Mouse (Mus musculus): Measurements from ENCODE around the gene Kcnk1. TPM values are rescaled to one million over a fixed set of nuclear protein-coding genes. Genes with fewer than 3 reads are reported as not detected.
A peak's percentile ranks its signal among the peaks of the same experiment; 100 is the strongest.

Gene Kcnk1
- polyA plus RNA-seq, 1 experiment from 2014 or later = 45.3 TPM

DNA sequence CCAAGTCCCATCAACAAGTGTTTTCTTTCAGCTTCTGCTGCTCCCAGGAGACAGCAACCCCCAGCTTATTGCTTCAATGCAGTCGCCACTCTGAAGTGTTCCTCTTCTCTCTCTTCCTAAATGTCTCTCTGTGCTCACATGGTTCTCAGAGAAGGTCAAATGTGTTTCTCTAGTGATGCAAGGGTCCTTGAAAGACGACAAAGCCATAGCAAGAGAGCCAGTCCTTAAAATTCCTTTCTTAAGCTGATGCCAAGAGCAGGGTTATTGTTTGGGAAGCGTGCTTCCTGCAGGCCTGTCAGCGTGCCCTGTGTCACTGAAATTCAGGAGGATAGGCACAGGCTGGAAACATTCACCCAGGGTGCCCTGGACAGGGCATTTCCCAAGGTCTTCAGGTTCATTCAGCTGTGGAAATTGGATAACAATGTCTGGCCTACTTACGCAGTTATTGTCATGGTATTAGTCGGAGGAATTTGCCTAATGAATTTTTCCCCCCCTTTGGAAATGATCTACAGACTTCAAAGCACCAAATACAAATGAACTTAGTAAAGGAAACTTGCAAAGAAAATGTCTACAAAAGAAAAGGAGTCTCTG is 7.9 kb upstream of the Kcnk1 start:
- no peak overlapping the region for H3K27ac ChIP-seq (ENCODE audit: low read depth, low read length)
- no peak for ATAC-seq (ENCODE audit: low FRiP score, low TSS enrichment)
- no peaks in the 10 kb centered on the region for H3K4me1 ChIP-seq (ENCODE audit: control insufficient read depth, insufficient read depth, low read length)
- H3K4me3 ChIP-seq (ENCODE audit: low read length) = no peak overlapping the region
- 59% methylated on average over 6 of the region's 6 CpGs for WGBS
- H3K9ac ChIP-seq (ENCODE audit: low read depth, low read length) = no peak overlapping the region
- H3K36me3 ChIP-seq (ENCODE audit: control insufficient read depth, insufficient read depth, low read length) = no peaks in the 10 kb centered on the region
- no peak overlapping the region for H3K4me2 ChIP-seq (replicated peaks; ENCODE audit: low read depth, low read length)
- H3K9me3 ChIP-seq (ENCODE audit: control insufficient read depth, low read length) = no peaks in the 10 kb centered on the region
- H3K27me3 ChIP-seq (ENCODE audit: control insufficient read depth, insufficient read depth, low read length) = no peaks in the 10 kb centered on the region

DNA sequence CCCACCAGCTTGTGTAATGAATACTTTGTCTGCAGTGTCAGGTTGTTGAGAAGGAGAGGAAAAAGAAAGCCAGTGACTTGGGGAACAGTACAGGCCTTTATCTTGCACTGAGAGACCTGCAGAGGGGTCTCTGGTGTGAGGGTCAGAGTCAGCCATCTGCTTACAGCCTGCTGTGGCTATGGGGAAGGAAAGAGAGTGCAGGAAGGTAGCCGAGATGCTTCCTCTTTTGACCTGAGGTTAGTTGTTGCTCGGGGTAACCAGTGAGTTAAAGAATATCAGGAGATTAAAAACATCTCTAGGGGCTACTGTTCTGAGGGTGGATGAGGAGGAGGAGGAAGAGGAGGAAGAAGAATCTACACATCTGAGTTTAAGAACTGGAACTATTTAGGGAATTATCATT is 7.0 kb upstream of the Kcnk1 start:
- no peak overlapping the region for H3K9ac ChIP-seq (ENCODE audit: low read depth, low read length)
- 70% methylated on average over 2 of the region's 2 CpGs for WGBS
- H3K9me3 ChIP-seq (ENCODE audit: control insufficient read depth, low read length) = no peaks in the 10 kb centered on the region
- no peak for ATAC-seq (ENCODE audit: low FRiP score, low TSS enrichment)
- peaks cover 3% of the 10 kb centered on the region for H3K27me3 ChIP-seq (ENCODE audit: control insufficient read depth, insufficient read depth, low read length)
- H3K27ac ChIP-seq (ENCODE audit: low read depth, low read length) = no peak overlapping the region
- H3K4me2 ChIP-seq (replicated peaks; ENCODE audit: low read depth, low read length) = no peak overlapping the region
- H3K4me3 ChIP-seq (ENCODE audit: low read length) = no peak overlapping the region
- H3K4me1 ChIP-seq (ENCODE audit: control insufficient read depth, insufficient read depth, low read length) = no peaks in the 10 kb centered on the region
- no peaks in the 10 kb centered on the region for H3K36me3 ChIP-seq (ENCODE audit: control insufficient read depth, insufficient read depth, low read length)

DNA sequence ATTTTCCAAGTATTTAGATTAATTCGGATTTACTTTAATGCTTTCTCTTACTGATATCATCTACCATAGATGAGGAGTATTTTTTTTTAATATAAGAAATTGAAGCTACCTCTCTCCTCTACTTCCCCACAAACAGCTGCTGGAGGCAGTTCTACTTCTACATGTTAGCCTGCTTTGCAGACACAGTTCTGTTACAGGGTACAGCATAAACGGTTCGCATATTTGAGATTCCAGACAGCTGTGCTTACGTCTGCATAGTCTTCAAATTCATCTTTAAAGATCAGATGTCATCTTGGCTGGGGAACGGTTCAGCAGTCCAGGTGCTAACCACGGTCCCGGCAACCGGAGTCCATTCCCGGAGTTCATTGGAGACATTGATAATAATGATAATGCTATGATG is 1.3 kb upstream of the Kcnk1 start:
- Histone ChIP-seq H3K4me1 (ENCODE audit: control insufficient read depth, insufficient read depth, low read length) (peaks cover 6% of the 10 kb centered on the region), H3K4me3 (ENCODE audit: low read length) (no peak overlapping the region), H3K4me2 (replicated peaks; ENCODE audit: low read depth, low read length) (no peak overlapping the region), H3K36me3 (ENCODE audit: control insufficient read depth, insufficient read depth, low read length) (no peaks in the 10 kb centered on the region), H3K27ac (ENCODE audit: low read depth, low read length) (no peak overlapping the region), H3K9me3 (ENCODE audit: control insufficient read depth, low read length) (no peaks in the 10 kb centered on the region), H3K9ac (ENCODE audit: low read depth, low read length) (no peak overlapping the region), H3K27me3 (ENCODE audit: control insufficient read depth, insufficient read depth, low read length) (peaks cover 30% of the 10 kb centered on the region)
- no peak for ATAC-seq (ENCODE audit: low FRiP score, low TSS enrichment)
- WGBS = 66% methylated on average over 9 of the region's 9 CpGs

DNA sequence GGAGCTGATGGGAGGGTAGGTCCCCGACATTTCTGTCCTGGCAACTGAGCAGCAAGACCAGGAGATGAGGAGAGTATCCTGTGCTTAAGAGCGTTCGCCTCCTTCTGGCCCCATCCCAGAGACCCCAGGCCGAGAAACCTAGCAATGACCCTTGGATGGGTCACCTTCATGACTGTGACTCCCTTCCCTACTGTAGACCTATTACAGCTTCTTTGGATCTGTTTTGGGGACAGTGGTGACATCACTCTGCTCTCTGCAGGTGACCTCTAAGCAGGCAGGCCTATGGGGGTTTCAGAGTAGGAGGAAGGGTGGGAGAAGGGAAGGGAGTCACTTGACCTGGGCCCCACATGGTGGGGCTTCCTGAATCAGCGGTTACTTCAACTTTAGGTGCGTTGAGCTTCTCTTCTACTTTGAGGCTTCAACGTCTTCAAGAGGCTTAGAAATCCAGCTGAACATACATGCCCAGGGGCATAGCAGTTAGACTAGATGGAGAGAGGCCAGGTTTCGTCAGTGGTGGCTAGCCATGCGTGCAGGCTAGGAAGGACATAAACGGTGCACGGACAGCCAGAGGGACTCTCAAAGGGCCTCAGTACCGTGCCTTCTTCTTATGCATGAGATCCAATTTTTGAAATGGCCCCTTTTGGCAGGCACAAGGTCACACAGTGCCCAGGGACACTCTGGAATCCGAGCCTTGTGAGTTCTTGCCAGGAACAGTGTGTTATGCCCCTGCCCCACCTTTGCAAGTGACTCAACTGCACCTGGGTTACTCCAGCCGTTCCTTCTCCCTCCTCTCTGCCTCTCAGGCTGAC is 1.3 kb downstream of the Kcnk1 start:
- no peaks in the 10 kb centered on the region for H3K36me3 ChIP-seq (ENCODE audit: control insufficient read depth, insufficient read depth, low read length)
- no peaks in the 10 kb centered on the region for H3K9me3 ChIP-seq (ENCODE audit: control insufficient read depth, low read length)
- peaks cover 6% of the 10 kb centered on the region for H3K4me1 ChIP-seq (ENCODE audit: control insufficient read depth, insufficient read depth, low read length)
- H3K9ac ChIP-seq (ENCODE audit: low read depth, low read length) = peak overlapping the region; percentile 61
- WGBS = 10% methylated on average over 14 of the region's 14 CpGs
- peak overlapping the region; percentile 80 for H3K4me2 ChIP-seq (replicated peaks; ENCODE audit: low read depth, low read length)
- peak; percentile 45 for ATAC-seq (ENCODE audit: low FRiP score, low TSS enrichment)
- H3K27me3 ChIP-seq (ENCODE audit: control insufficient read depth, insufficient read depth, low read length) = peaks cover 30% of the 10 kb centered on the region
- peak overlapping the region; percentile 61 for H3K4me3 ChIP-seq (ENCODE audit: low read length)
- peak overlapping the region; percentile 81 for H3K27ac ChIP-seq (ENCODE audit: low read depth, low read length)

DNA sequence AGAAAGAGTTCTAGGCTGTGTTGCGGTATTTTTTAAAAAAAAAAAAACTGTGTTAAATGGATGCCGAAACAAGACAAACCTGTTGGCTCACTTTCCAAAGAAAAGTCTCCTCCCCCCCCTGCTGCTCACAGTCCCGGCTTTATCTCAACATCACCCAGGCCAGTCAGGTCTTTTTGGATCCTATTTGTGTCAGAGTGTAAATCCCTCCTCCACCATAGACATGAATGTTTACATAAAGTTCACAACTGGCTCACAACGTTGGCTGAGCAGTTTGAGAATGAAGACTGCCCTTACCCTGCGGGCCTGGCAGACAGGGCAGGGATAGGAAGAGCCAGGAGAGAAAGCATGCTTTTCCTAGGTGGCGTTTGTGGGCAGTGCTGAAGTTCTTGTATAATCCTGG is 2.0 kb downstream of the Kcnk1 start:
- Histone ChIP-seq H3K9me3 (ENCODE audit: control insufficient read depth, low read length) (no peaks in the 10 kb centered on the region), H3K4me2 (replicated peaks; ENCODE audit: low read depth, low read length) (peak overlapping the region; percentile 32), H3K27me3 (ENCODE audit: control insufficient read depth, insufficient read depth, low read length) (peaks cover 30% of the 10 kb centered on the region), H3K9ac (ENCODE audit: low read depth, low read length) (no peak overlapping the region), H3K36me3 (ENCODE audit: control insufficient read depth, insufficient read depth, low read length) (no peaks in the 10 kb centered on the region), H3K4me1 (ENCODE audit: control insufficient read depth, insufficient read depth, low read length) (peaks cover 6% of the 10 kb centered on the region), H3K27ac (ENCODE audit: low read depth, low read length) (no peak overlapping the region), H3K4me3 (ENCODE audit: low read length) (peak overlapping the region; percentile 61; the same call in 1 of the 2 replicates)
- WGBS = 21% methylated on average over 6 of the region's 6 CpGs
- no peak for ATAC-seq (ENCODE audit: low FRiP score, low TSS enrichment)

DNA sequence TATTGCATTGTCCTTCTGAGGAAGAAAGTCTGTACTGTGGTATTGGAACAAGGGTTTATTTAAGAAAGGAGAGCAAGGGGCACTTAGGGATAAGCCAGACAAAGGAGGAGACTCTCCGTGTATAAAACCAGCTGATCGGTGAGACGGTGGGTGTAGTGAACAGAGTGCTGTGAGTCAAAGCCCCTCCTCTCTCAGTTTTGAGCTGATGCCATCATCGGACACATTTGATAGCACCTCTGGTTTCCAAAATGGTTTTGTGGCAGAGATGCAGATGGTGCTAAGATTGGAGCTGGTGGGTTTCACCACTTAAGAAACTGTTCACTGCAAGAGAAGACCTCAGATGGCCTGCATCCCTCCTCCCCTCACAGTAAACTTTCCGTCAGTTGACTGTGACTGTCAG is 2.6 kb downstream of the Kcnk1 start:
- H3K27ac ChIP-seq (ENCODE audit: low read depth, low read length) = no peak overlapping the region
- H3K27me3 ChIP-seq (ENCODE audit: control insufficient read depth, insufficient read depth, low read length) = peaks cover 30% of the 10 kb centered on the region
- H3K4me2 ChIP-seq (replicated peaks; ENCODE audit: low read depth, low read length) = peak overlapping the region; percentile 32
- no peaks in the 10 kb centered on the region for H3K36me3 ChIP-seq (ENCODE audit: control insufficient read depth, insufficient read depth, low read length)
- H3K9ac ChIP-seq (ENCODE audit: low read depth, low read length) = no peak overlapping the region; the same call in 1 of the 2 replicates
- H3K4me3 ChIP-seq (ENCODE audit: low read length) = peak overlapping the region; percentile 61; the same call in 1 of the 2 replicates
- no peaks in the 10 kb centered on the region for H3K9me3 ChIP-seq (ENCODE audit: control insufficient read depth, low read length)
- peaks cover 6% of the 10 kb centered on the region for H3K4me1 ChIP-seq (ENCODE audit: control insufficient read depth, insufficient read depth, low read length)
- WGBS = 69% methylated on average over 5 of the region's 5 CpGs
- no peak for ATAC-seq (ENCODE audit: low FRiP score, low TSS enrichment)

DNA sequence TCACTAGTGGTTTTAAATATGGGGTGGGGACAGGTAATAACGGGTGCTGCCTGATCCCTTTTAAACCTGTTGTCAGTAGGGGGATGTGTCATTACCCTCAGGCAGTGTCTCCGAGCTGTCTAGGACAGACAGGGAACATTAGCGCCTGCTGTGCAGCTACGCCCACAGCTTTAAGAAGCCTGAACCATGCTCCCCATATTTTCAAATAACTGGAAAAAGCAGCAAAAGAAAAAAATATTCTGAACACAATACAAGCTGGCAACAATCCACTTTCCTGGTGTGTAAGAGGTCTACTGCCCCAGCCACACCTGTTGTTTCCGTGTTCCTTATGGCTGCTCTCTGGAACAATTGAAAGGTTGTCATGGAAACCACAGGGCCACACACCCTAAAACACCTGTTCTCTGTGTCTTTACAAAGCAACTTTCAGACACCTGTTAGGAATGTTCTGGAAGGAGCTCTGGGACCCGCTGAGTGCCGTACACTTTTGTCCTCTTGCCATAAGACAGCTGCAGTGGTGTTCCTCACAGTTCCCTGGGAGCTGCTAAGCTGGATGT is 4.9 kb downstream of the Kcnk1 start:
- peaks cover 10% of the 10 kb centered on the region for H3K4me1 ChIP-seq (ENCODE audit: control insufficient read depth, insufficient read depth, low read length)
- H3K4me2 ChIP-seq (replicated peaks; ENCODE audit: low read depth, low read length) = no peak overlapping the region
- ATAC-seq (ENCODE audit: low FRiP score, low TSS enrichment) = no peak
- 63% methylated on average over 7 of the region's 7 CpGs for WGBS
- peaks cover 16% of the 10 kb centered on the region for H3K27me3 ChIP-seq (ENCODE audit: control insufficient read depth, insufficient read depth, low read length)
- no peak overlapping the region for H3K9ac ChIP-seq (ENCODE audit: low read depth, low read length)
- H3K27ac ChIP-seq (ENCODE audit: low read depth, low read length) = no peak overlapping the region
- no peaks in the 10 kb centered on the region for H3K9me3 ChIP-seq (ENCODE audit: control insufficient read depth, low read length)
- no peak overlapping the region for H3K4me3 ChIP-seq (ENCODE audit: low read length)
- H3K36me3 ChIP-seq (ENCODE audit: control insufficient read depth, insufficient read depth, low read length) = no peaks in the 10 kb centered on the region

DNA sequence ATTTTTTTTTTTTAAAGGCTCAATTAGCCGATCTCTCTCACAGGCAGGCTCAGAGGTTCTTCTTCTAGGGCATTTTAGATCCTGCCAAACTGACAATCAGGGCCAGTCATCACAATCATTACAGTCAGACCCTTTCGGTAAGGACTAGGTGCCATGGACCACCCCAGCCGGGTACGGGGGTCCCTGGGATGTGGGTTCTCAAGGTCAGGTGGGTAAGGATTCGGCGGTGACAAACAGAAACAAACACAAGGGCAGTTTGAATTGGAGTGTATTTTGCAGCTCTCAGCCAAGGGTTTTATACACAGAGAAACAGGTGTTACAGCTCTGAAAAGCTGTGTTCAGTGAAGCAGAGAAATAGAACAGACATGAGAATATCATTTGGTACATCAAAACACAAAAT is 8.6 kb downstream of the Kcnk1 start:
- 0 out of 2 replicates have a peak, but pooled peaks cover 3% of the 10 kb centered on the region for H3K4me1 ChIP-seq (ENCODE audit: control insufficient read depth, insufficient read depth, low read length)
- no peak overlapping the region for H3K27ac ChIP-seq (ENCODE audit: low read depth, low read length)
- H3K4me2 ChIP-seq (replicated peaks; ENCODE audit: low read depth, low read length) = no peak overlapping the region
- no peak overlapping the region for H3K4me3 ChIP-seq (ENCODE audit: low read length)
- no peak overlapping the region for H3K9ac ChIP-seq (ENCODE audit: low read depth, low read length)
- ATAC-seq (ENCODE audit: low FRiP score, low TSS enrichment) = no peak
- no peaks in the 10 kb centered on the region for H3K9me3 ChIP-seq (ENCODE audit: control insufficient read depth, low read length)
- no peaks in the 10 kb centered on the region for H3K27me3 ChIP-seq (ENCODE audit: control insufficient read depth, insufficient read depth, low read length)
- H3K36me3 ChIP-seq (ENCODE audit: control insufficient read depth, insufficient read depth, low read length) = no peaks in the 10 kb centered on the region
- whole genome bisulfite sequencing = 80% methylated on average over 6 of the region's 6 CpGs

DNA sequence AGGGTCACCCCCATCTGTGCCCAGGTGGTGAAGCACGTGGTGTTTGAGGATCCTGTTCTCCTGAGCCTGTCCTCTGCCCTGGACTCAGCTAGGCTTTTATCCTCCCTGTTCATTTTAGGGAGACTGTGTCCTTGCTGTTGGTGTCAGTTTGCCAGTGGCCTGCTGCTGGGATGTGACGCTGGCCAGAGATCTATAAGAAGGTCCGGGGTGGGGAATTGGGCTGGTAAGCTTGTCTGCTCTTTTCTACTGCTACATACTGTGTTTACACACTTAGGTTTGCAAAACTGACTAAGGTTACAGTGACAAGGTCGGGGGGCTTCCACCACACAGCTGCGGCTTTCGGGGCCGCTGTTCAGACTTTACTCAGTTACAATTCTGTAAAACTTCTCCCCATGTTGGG is 10.0 kb downstream of the Kcnk1 start:
- ATAC-seq (ENCODE audit: low FRiP score, low TSS enrichment) = no peak
- WGBS = 75% methylated on average over 7 of the region's 7 CpGs
- H3K9ac ChIP-seq (ENCODE audit: low read depth, low read length) = no peak overlapping the region

More for the DNA sequence above, 10.0 kb downstream of the Kcnk1 start:
- no peaks in the 10 kb centered on the region for H3K9me3 ChIP-seq (ENCODE audit: control insufficient read depth, low read length)
- H3K4me2 ChIP-seq (replicated peaks; ENCODE audit: low read depth, low read length) = no peak overlapping the region
- H3K27ac ChIP-seq (ENCODE audit: low read depth, low read length) = no peak overlapping the region
- no peaks in the 10 kb centered on the region for H3K36me3 ChIP-seq (ENCODE audit: control insufficient read depth, insufficient read depth, low read length)
- H3K4me3 ChIP-seq (ENCODE audit: low read length) = no peak overlapping the region
- no peaks in the 10 kb centered on the region for H3K27me3 ChIP-seq (ENCODE audit: control insufficient read depth, insufficient read depth, low read length)
- H3K4me1 ChIP-seq (ENCODE audit: control insufficient read depth, insufficient read depth, low read length) = 0 out of 2 replicates have a peak, but pooled peaks cover 3% of the 10 kb centered on the region
